Comparison of ENCODE assay signal across 18 mouse cellular contexts in the genomic region with DNA sequence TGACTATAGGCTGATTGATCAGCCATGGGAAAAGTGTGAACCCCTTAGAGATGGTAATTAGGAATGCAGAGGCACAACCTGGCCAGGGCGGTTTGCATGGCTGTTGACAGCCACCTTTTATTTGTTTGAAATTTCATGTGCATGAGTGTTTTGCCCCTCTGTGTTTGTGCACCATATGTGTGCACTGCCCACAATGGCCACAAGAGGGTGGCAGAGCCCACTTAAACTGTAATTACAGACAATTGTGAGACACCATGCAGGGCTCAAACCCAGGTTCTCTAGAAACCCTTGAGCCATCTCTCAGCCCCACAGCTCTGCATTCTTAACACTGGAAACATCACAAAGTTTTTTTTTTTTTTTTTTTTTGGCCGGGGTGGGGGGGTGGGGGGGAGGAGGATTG. TPM values are rescaled to one million over a fixed set of nuclear protein-coding genes. Genes with fewer than 3 reads are reported as not detected.
A peak's percentile ranks its signal among the peaks of the same experiment; 100 is the strongest.
DNase-seq lines count a peak whose midpoint lies in the region; TF ChIP-seq lines count a peak whose summit lies in the region.
"Had no signal": no experiment of that assay in that cellular context is flagged by ENCODE, and none has a peak within 500 bp of the region (broad histone marks: within the 10 kb centered on the region; RNA-seq: fewer than 3 reads in every experiment).

No protein-coding gene starts in this region.

- no peak overlapping the region for H3K4me3 ChIP-seq in cerebellum, adult 2 months (replicated peaks; ENCODE audit: insufficient read depth, low read depth, low read length)
- no peak overlapping the region for H3K4me3 ChIP-seq in layer of hippocampus, adult 2 months
- no peak overlapping the region for H3K4me3 ChIP-seq in testis, adult 2 months (ENCODE audit: control insufficient read depth, low read depth, low read length)
- H3K4me3 ChIP-seq: embryonic facial prominence, embryonic 10.5 days; limb, embryonic 12.5 days had no signal

- H3K27ac ChIP-seq in cerebellum, adult 2 months (ENCODE audit: insufficient read depth, low read length) = no peak overlapping the region
- H3K27ac ChIP-seq in layer of hippocampus, adult 2 months = no peak overlapping the region
- no peak overlapping the region for H3K27ac ChIP-seq in testis, adult 2 months (ENCODE audit: control insufficient read depth, insufficient read depth, low read depth, low read length)
- H3K27ac ChIP-seq: embryonic facial prominence, embryonic 10.5 days; limb, embryonic 12.5 days had no signal

- WGBS in cerebellum, adult 2 months = 94% methylated on average over 2 of the region's 2 CpGs

- DNase-seq in cerebellum, adult 2 months = no peak
- no peak for DNase-seq in cerebellum, adult 11 months
- DNase-seq in layer of hippocampus, adult 2 months (ENCODE audit: low spot score in 2 of 2) = no peak
- no peak for DNase-seq in layer of hippocampus, postnatal 25 days (ENCODE audit: extremely low spot score in 1 of 2, low spot score in 1 of 2)
- no peak for DNase-seq in testis, postnatal 14 days (ENCODE audit: low spot score)
- DNase-seq in frontal cortex, postnatal 36 days (ENCODE audit: low spot score in 2 of 2) = no peak
- DNase-seq in embryo, embryonic 10 days (ENCODE audit: low spot score) = no peak
- DNase-seq: cerebellum, adult 8-10 months; heart, postnatal 4 days; kidney, postnatal 25 days; lung, postnatal 14 days; thymus, adult 2 months had no signal

- no peak for TF ChIP-seq POLR2A in cerebellum, adult 2 months (IDR thresholded peaks at IDR 0.05; ENCODE audit: borderline replicate concordance, insufficient read depth, low read length)
- TF ChIP-seq POLR2A in testis, adult 2 months (IDR thresholded peaks at IDR 0.05; ENCODE audit: control insufficient read depth, low read depth, low read length) = no peak

- no peaks in the 10 kb centered on the region for H3K36me3 ChIP-seq in testis, adult 2 months (ENCODE audit: control insufficient read depth, insufficient read depth, low read length)
- H3K36me3 ChIP-seq: embryonic facial prominence, embryonic 10.5 days; limb, embryonic 12.5 days had no signal

- TF ChIP-seq CTCF in cerebellum, adult 2 months (IDR thresholded peaks at IDR 0.05; ENCODE audit: borderline replicate concordance, insufficient read depth, low read depth, low read length) = 0 out of 2 replicates have a peak, but pooled peaks have one; percentile 5
- TF ChIP-seq CTCF in layer of hippocampus, adult 2 months (conservative IDR thresholded peaks at IDR 0.05) = peak; percentile 69
- peak; percentile 66; the same call in 1 of the 2 replicates for TF ChIP-seq CTCF in testis, adult 2 months (IDR thresholded peaks at IDR 0.05; ENCODE audit: control insufficient read depth, insufficient read depth, insufficient replicate concordance, low read depth, low read length)

- H3K4me1 ChIP-seq in cerebellum, adult 2 months (ENCODE audit: control insufficient read depth, insufficient read depth, low read length) = no peaks in the 10 kb centered on the region
- H3K4me1 ChIP-seq in testis, adult 2 months (ENCODE audit: control insufficient read depth, insufficient read depth, low read length) = no peaks in the 10 kb centered on the region

- no peaks in the 10 kb centered on the region for H3K27me3 ChIP-seq in cerebellum, adult 2 months (ENCODE audit: control insufficient read depth, insufficient read depth, low read length)
- H3K27me3 ChIP-seq in testis, adult 2 months (ENCODE audit: control insufficient read depth, insufficient read depth, low read length) = no peaks in the 10 kb centered on the region

RNA-seq across cellular contexts. Expression of a gene that starts 19.7 kb away (rescaled TPM):
- 125 and 145 TPM in 2 replicates for polyA plus RNA-seq in cerebellum, adult 2 months (2012; rRNA removed)
- total RNA-seq in layer of hippocampus, adult 2 months (2021) = 100 to 1,000 TPM; 569 to 585 TPM
- 100 to 1,000 TPM; 589 to 662 TPM for total RNA-seq in layer of hippocampus, postnatal 25 days (2021)
- 3.0 and 3.4 TPM in 2 replicates for polyA plus RNA-seq in testis, adult 2 months (2012; rRNA removed)

RNA-seq across cellular contexts. Expression of a gene that starts 40.7 kb away (rescaled TPM):
- not detected in 2 replicates for polyA plus RNA-seq in cerebellum, adult 2 months (2012; rRNA removed)
- total RNA-seq in layer of hippocampus, adult 2 months (2021) = not detected
- total RNA-seq in layer of hippocampus, postnatal 25 days (2021) = not detected
- 9.5 and 10.2 TPM in 2 replicates for polyA plus RNA-seq in testis, adult 2 months (2012; rRNA removed)
- total RNA-seq: heart, adult 8-10 months; left cerebral cortex, adult 18-20 months had no signal
- polyA plus RNA-seq: embryonic facial prominence, embryonic 10.5 days; intestine, embryonic 14.5 days; limb, embryonic 12.5 days had no signal

Comparison
In these comparisons a context has a peak if more than half of its experiments do, and no peak if none do; other contexts are left out.
1. CTCF ChIP-seq: peak in every context shown above with its lines; median percentile 69 in layer of hippocampus, adult 2 months; 66 in testis, adult 2 months; 5 in cerebellum, adult 2 months.